Mouse (Mus musculus): ENCODE measurements around the gene Pigk. TPM values are rescaled to one million over a fixed set of nuclear protein-coding genes. Genes with fewer than 3 reads are reported as not detected.

Gene Pigk
- polyA plus RNA-seq, 1 experiment from 2014 or later: 40.3 TPM

- ATAC-seq (replicated peaks; ENCODE audit: extremely low read depth, insufficient read depth, low FRiP score): no peak
- Histone ChIP-seq H3K27me3 (ENCODE audit: control insufficient read depth, insufficient read depth, low read length) (no peaks in the 10 kb centered on the region), H3K27ac (ENCODE audit: low read length) (no peak overlapping the region), H3K9ac (ENCODE audit: low read length) (no peak overlapping the region), H3K36me3 (ENCODE audit: control insufficient read depth, insufficient read depth) (no peaks in the 10 kb centered on the region), H3K9me3 (replicated peaks; ENCODE audit: control insufficient read depth, low read length) (no peaks in the 10 kb centered on the region), H3K4me3 (ENCODE audit: low read length) (no peak overlapping the region), H3K4me2 (ENCODE audit: low read depth, low read length) (no peak overlapping the region), H3K4me1 (ENCODE audit: control insufficient read depth, insufficient read depth, low read length) (0 out of 2 replicates have a peak, but pooled peaks cover 3% of the 10 kb centered on the region)
- WGBS: 52% methylated on average over 5 of the region's 5 CpGs
Observed at GRCm38 (mm10) chr3:152993608-152994007, 279.7 kb downstream of the Pigk start.

DNA sequence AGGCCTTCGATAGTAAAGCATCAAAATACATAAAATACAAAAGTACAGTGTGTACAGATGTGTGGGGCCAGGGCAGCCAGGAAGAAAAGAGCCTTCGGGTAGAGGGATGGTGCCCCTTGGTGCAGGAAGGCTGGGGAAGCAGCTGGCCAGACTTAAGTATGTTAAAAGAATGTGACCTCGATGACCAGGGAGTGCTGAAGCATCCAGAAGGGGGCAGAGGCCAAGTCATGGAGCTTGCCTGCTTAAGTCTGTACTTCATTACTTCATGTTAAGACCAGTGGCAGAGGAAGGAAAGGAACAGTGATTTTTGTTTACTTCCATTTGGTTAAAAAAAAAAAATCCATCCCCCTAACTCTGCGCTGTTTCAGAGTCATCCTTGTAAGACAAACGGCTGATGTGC is 284.2 kb downstream of the Pigk start:
- ATAC-seq (replicated peaks; ENCODE audit: extremely low read depth, insufficient read depth, low FRiP score): no peak
- 52% methylated on average over 5 of the region's 5 CpGs for WGBS
- Histone ChIP-seq H3K4me3 (ENCODE audit: low read length) (no peak overlapping the region), H3K9ac (ENCODE audit: low read length) (no peak overlapping the region), H3K4me2 (ENCODE audit: low read depth, low read length) (no peak overlapping the region), H3K36me3 (ENCODE audit: control insufficient read depth, insufficient read depth) (no peaks in the 10 kb centered on the region), H3K27me3 (ENCODE audit: control insufficient read depth, insufficient read depth, low read length) (no peaks in the 10 kb centered on the region), H3K4me1 (ENCODE audit: control insufficient read depth, insufficient read depth, low read length) (0 out of 2 replicates have a peak, but pooled peaks cover 3% of the 10 kb centered on the region), H3K9me3 (replicated peaks; ENCODE audit: control insufficient read depth, low read length) (no peaks in the 10 kb centered on the region), H3K27ac (ENCODE audit: low read length) (no peak overlapping the region)

DNA sequence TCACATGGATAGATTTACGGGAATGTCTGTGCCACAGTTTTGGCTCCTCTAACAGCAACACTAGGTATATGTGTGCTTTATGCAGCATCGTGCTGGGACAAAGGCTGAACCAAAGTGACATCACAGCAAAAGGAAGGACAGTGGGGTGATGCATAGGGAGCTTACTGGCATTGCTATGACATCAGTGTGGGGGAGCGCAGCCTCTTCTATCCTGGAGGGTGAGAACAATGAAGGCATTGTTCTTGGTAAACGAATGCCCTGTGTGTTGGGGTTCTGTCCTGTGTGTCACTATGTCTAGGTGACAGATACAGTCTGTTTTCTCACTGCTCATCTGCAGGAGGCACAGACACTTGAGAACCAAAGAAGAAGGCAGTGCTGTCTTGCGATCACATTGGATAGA is 285.0 kb downstream of the Pigk start:
- H3K4me3 ChIP-seq (ENCODE audit: low read length): no peak overlapping the region
- H3K4me2 ChIP-seq (ENCODE audit: low read depth, low read length): no peak overlapping the region
- H3K27ac ChIP-seq (ENCODE audit: low read length): no peak overlapping the region
- H3K9ac ChIP-seq (ENCODE audit: low read length): no peak overlapping the region
- WGBS: 79% methylated on average over 5 of the region's 5 CpGs
- H3K9me3 ChIP-seq (replicated peaks; ENCODE audit: control insufficient read depth, low read length): no peaks in the 10 kb centered on the region
- ATAC-seq (replicated peaks; ENCODE audit: extremely low read depth, insufficient read depth, low FRiP score): no peak
- no peaks in the 10 kb centered on the region for H3K27me3 ChIP-seq (ENCODE audit: control insufficient read depth, insufficient read depth, low read length)
- H3K4me1 ChIP-seq (ENCODE audit: control insufficient read depth, insufficient read depth, low read length): 0 out of 2 replicates have a peak, but pooled peaks cover 3% of the 10 kb centered on the region
- H3K36me3 ChIP-seq (ENCODE audit: control insufficient read depth, insufficient read depth): no peaks in the 10 kb centered on the region

GRCm38 (mm10) chr3:153006893-153007292 is 293.0 kb downstream of the Pigk start:
- 73% methylated on average over 6 of the region's 6 CpGs for WGBS

GRCm38 (mm10) chr3:153016355-153016754 is 302.5 kb downstream of the Pigk start:
- 57% methylated on average over 8 of the region's 8 CpGs for WGBS

More at GRCm38 (mm10) chr3:153006893-153007292, 293.0 kb downstream of the Pigk start:
- H3K9me3 ChIP-seq (replicated peaks; ENCODE audit: control insufficient read depth, low read length): no peaks in the 10 kb centered on the region
- no peaks in the 10 kb centered on the region for H3K27me3 ChIP-seq (ENCODE audit: control insufficient read depth, insufficient read depth, low read length)
- no peak for ATAC-seq (replicated peaks; ENCODE audit: extremely low read depth, insufficient read depth, low FRiP score)
- H3K36me3 ChIP-seq (ENCODE audit: control insufficient read depth, insufficient read depth): no peaks in the 10 kb centered on the region
- H3K4me3 ChIP-seq (ENCODE audit: low read length): no peak overlapping the region
- no peak overlapping the region for H3K4me2 ChIP-seq (ENCODE audit: low read depth, low read length)
- H3K9ac ChIP-seq (ENCODE audit: low read length): no peak overlapping the region
- no peaks in the 10 kb centered on the region for H3K4me1 ChIP-seq (ENCODE audit: control insufficient read depth, insufficient read depth, low read length)
- no peak overlapping the region for H3K27ac ChIP-seq (ENCODE audit: low read length)

DNA sequence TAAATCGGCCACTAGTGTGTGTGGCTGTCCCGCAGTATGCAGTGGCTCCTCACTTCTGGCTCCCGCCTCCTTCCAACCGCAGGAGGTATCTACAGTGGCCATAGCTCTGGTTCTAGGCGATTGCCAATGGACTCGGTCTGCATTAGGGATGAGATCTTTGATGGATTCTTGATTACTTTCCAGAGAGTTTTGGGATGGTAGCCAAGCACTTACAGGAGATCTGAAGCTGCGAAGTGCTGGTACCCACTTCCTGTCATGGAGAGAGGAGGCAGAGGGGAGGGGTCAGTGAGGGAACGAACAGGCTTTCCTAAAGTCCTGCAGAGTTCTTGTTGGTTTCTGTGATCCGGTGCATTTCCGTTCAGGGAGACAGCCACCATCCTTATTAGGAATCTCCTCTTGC is 304.2 kb downstream of the Pigk start:
- no peak overlapping the region for H3K4me2 ChIP-seq (ENCODE audit: low read depth, low read length)
- no peak for ATAC-seq (replicated peaks; ENCODE audit: extremely low read depth, insufficient read depth, low FRiP score)
- 66% methylated on average over 10 of the region's 10 CpGs for WGBS
- no peaks in the 10 kb centered on the region for H3K36me3 ChIP-seq (ENCODE audit: control insufficient read depth, insufficient read depth)
- H3K9me3 ChIP-seq (replicated peaks; ENCODE audit: control insufficient read depth, low read length): no peaks in the 10 kb centered on the region
- H3K9ac ChIP-seq (ENCODE audit: low read length): no peak overlapping the region
- no peak overlapping the region for H3K27ac ChIP-seq (ENCODE audit: low read length)
- H3K4me3 ChIP-seq (ENCODE audit: low read length): no peak overlapping the region
- H3K4me1 ChIP-seq (ENCODE audit: control insufficient read depth, insufficient read depth, low read length): no peaks in the 10 kb centered on the region
- no peaks in the 10 kb centered on the region for H3K27me3 ChIP-seq (ENCODE audit: control insufficient read depth, insufficient read depth, low read length)

More at GRCm38 (mm10) chr3:153016355-153016754, 302.5 kb downstream of the Pigk start:
- Histone ChIP-seq H3K4me3 (ENCODE audit: low read length) (no peak overlapping the region), H3K27me3 (ENCODE audit: control insufficient read depth, insufficient read depth, low read length) (no peaks in the 10 kb centered on the region), H3K27ac (ENCODE audit: low read length) (no peak overlapping the region), H3K36me3 (ENCODE audit: control insufficient read depth, insufficient read depth) (no peaks in the 10 kb centered on the region), H3K9ac (ENCODE audit: low read length) (no peak overlapping the region), H3K4me1 (ENCODE audit: control insufficient read depth, insufficient read depth, low read length) (no peaks in the 10 kb centered on the region), H3K9me3 (replicated peaks; ENCODE audit: control insufficient read depth, low read length) (no peaks in the 10 kb centered on the region), H3K4me2 (ENCODE audit: low read depth, low read length) (no peak overlapping the region)
- no peak for ATAC-seq (replicated peaks; ENCODE audit: extremely low read depth, insufficient read depth, low FRiP score)

DNA sequence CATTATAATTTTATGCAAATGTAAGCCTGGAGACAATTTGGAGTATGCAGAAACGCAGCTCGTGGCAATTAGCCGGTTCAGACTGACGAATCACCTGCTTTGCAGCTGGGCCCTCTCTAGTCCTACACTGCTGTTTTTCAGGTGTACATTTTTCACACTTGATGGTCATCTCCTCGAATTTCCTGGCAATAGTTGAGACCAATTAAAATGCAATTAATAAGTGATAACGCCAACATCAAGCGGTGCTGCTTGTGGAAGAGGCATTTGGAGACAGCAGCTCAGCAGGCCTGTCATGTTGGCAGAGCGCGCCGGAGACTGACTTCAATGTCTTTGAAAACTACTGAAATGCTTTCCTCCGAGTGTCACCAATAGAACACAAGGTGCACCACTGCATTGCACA is 310.1 kb downstream of the Pigk start:
- no peak overlapping the region for H3K27ac ChIP-seq (ENCODE audit: low read length)

More for the DNA sequence above, 310.1 kb downstream of the Pigk start:
- Histone ChIP-seq H3K4me1 (ENCODE audit: control insufficient read depth, insufficient read depth, low read length) (no peaks in the 10 kb centered on the region), H3K9me3 (replicated peaks; ENCODE audit: control insufficient read depth, low read length) (no peaks in the 10 kb centered on the region), H3K36me3 (ENCODE audit: control insufficient read depth, insufficient read depth) (no peaks in the 10 kb centered on the region), H3K27me3 (ENCODE audit: control insufficient read depth, insufficient read depth, low read length) (no peaks in the 10 kb centered on the region), H3K9ac (ENCODE audit: low read length) (no peak overlapping the region), H3K4me2 (ENCODE audit: low read depth, low read length) (no peak overlapping the region), H3K4me3 (ENCODE audit: low read length) (no peak overlapping the region)
- 88% methylated on average over 11 of the region's 11 CpGs for WGBS
- ATAC-seq (replicated peaks; ENCODE audit: extremely low read depth, insufficient read depth, low FRiP score): no peak

Other genes starting within 250 kb of the Pigk start
- 0.46 and 1.4 TPM in 2 replicates for gene Ak5, start 45.7 kb upstream of the Pigk start, polyA plus RNA-seq (2015; fragmentation: Nextera tagmentation; extraction: Ambion mirVana)